Mouse (Mus musculus) lung, postnatal 36 days (tissue): Measurements from ENCODE around the gene Fxr2.
"Not testable (repeated sequence)": the region's sequence is repeated elsewhere in the genome, so short reads cannot be mapped to it uniquely, and the experiment has no call there.

ENCODE experiments used
- DNase-seq: peaks from one replicate; pipeline ENCODE4 v3.0.0; 2022; ENCODE audit warnings: mixed read lengths

Gene Fxr2

DNA sequence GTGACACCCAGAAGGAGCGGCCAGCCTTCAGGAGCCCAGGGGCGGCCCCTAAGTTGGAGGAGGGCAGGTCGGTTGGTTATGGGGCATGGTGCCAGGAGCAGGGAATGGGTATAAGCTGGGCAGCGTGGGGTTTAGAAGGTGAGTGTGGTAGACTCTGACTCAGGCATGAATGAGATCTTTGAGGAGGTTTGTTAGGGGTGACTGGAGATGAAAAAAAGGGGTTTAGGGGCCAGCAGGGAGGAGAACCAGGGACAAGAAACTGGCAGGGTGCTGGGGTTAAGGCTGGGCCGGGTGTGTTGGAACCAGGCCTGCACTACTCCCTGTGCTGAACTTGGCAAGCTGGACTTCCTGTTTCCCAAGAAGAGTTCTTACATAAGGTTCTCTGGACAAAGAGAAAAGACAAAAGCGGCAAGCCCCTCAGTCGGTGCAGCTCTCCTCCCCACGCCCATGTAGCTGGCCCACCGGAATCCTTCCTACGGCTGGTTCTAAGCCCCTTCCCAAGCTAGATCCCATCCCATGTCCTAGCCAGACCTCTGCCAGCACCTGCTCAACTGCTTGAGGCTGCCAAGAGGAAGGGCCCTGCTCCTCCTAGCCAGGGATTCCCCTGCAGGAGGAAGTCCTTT, 52.8 kb downstream of the Fxr2 start, which contains the start of gene Tnfsf13:
TSS of gene Tnfsf13 (minus strand) at position 259 of the 623 bp plus-strand sequence.
- DNase-seq = peak; percentile 94

DNA sequence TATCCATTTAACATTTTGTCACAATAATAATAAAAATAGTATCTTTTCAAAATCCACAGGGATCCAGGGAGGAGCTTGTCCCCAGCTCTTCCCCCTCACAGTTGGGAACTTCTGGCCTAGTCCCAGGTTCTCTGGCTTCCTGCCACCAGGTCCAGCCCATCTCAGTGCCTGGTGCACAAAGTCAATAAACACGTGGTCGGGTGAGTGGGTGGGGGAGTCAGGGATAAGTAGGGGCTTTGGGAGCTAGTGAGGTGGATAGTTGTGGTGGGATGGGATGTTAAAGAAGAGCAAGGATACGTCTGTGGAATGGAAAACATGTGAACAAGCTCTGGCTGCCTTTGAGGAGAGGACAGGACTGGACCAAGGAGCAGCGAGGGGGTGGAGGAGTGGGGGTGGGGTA, 53.6 kb downstream of the Fxr2 start:
- peak; percentile 87 for DNase-seq

DNA sequence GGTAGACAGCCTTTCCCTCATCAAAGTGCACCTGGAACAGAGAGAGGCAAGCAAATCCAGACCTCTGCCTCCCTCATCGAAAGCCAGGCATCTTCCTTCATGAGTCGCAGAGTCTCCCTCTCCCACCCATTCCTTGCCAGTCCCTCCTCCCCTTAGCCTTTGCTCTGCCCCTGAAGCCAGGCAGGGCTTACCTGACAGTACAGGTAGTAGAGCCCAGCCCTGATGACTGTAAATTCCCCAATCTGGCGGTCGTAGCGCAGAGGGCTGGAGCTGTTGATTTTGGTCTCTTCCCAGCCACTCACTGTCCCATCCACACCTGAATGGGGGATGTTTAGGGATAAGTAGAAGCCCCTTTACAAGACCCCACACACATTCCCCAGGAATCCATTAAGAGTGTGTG, 54.3 kb downstream of the Fxr2 start:
- DNase-seq = no peak

DNA sequence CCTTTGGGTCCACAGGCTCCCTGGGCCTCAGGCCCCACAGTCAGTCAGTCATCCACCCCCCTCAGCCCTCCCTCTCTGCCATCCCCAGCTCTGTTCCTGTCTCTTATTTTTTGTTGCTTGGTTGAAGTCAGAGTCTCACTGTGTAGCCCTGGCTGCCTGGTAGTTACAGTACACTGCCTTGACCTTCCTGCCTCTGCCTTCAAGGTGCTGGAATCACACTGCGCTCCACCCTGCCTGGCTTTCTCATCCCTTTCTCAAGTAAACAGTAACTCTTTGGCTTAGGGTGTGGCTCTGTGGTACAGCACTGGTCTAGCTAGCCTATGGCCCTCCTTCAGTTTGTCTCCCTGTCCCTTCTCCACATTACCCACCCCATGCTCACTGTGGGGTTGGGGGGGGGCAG, 57.1 kb downstream of the Fxr2 start:
- DNase-seq = no peak

DNA sequence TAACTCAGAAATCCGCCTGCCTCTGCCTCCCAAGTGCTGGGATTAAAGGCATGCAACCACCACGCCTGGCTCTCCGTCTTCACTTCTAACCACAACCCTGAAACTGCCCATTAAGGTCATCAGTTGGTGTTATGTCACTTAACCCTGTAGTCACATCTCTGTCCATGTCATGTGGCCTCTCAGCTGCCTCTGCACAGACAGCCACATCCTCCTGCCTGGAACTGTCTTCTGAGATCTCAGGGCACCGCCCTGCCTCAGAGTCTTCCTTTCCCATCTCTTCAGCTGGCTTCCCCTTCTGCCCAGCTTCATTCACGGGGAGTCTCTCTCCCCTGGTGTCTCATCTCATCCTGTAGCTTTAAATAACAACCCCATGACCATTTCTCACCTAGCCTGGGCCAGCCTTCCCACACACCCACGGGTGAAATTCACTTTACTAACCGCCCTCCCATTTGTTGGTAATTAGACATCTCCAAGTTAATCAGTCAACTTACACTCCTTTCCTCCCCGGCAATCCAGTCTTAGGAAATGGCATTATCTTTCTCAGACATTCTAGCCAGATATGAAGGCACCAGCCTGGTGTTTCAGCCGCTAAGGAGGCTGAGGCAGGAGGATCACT, 59.5 kb downstream of the Fxr2 start:
- DNase-seq = peak; percentile 62

DNA sequence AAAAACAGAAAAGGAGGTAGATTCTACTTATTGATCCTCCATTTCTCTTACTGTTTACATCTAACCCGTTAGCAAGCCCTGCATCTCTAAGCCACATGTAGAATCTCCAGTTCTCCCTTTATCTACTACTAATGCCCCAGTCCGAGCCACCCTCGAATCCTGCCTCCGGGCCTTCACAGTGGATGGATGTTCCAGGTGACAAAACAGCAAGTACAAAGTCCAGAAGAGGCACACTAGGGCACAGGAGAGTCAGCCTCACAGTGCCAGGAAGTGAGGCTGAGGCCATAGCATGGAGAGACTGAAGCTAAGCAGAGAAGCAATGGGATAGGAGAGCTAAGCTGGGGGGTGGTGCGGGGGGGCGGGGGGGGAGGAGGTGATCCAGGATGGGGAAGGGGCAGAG, 60.1 kb downstream of the Fxr2 start:
- DNase-seq = no peak

DNA sequence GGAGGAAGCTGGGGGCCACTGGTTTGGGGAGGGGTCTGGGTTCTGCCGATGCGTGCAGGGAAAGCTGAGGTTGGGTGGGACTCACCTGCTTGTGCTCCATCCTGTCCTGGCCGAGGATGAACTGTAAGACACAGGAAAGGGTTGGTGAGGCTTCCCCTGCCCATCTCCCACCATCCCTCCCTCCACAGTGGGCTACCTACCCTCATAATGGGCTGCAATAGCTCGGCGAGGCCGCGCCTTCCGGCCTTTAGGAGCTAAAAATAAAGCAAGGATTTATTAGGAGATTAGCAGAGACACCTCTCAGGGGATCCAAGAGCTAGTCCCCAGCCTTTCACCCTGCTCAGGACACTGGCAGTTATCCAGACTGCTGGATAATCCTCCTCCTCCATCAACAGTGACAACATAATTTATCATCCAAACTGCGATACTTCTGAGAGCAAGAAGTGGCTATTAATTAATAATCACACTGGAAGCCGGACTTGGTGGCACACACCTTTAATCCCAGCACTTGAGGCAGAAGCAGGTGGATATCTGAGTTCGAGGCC, 60.7 kb downstream of the Fxr2 start:
- DNase-seq = no peak

DNA sequence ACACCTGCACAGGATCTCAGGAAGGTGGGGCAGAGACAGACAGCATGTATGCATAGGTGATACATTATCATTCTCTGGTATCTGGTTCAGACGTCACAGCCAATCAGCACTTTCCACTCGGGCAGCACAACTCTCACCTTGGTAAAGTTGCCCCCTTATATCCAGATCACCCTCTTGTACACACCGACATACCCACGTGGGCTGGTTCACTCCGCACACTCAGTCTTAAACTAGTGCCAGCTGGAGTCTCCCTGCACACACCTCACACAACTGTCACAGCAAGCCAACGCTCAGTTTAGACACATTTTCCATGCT, 62.2 kb downstream of the Fxr2 start:
- DNase-seq = no peak

DNA sequence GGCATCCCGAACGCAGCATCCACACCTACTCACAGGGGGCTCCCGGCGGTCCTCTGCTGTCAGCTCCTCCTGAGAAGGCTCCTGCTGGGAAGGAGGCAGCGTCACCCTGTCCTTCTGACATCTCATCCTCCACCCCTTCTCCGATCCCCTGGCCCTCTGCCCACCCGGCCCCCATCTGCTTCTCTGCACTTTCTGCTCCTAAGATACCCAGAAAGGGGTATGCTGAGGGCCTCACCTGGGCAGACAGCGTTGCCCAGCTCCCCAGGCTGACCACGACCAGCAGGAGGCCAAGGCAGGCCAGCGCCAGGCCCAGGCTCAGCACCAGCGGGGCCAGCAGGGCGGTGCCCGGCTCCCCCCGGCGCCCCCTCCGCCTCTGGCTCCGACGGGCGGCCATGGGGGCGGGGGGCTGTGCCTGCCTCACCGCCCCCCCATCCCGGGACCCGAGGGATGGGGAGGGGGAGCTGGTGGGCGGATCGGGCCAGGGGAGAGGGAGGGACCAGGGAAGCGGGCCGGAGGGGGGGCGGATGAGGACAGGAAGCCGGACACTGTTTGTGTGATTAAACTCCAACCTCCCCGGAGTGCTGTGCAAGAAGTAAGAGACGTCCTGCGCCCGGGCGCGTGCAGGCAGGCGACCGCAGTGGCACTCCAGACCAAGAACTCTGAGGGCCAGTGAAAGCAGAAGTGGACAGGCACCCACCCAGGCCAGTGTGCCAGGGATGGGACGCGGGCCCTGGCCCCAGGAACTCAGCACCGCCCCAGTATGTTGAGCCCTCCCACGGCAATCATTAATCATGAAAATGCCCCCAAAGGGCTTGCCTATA, 62.8 kb downstream of the Fxr2 start, which contains the start of the genes Tnfsf12 and Tnfsfm13:
TSS of gene Tnfsf12 (minus strand) at position 489 of the 821 bp plus-strand sequence.
TSS of gene Tnfsfm13 (minus strand) at position 738 of the 821 bp plus-strand sequence.
- DNase-seq = peak; percentile 89

DNA sequence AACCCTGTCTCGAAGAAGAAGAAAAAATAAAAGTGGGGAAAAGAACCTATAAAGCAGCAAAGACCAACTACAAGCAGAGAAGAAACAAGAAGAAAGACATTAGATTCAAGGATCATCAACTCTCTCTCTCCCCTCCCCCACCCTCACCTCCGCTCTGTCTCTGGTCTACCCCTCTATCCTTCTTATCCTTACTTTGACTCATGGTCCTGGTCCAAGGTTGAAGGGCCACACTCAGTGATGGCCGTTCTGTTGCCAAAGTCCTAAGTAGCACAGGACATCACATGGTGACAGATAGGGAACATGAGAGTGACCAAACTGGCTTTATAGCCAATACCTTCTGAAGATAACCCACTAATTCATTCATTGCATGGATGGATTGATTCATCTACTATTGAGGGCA, 64.6 kb downstream of the Fxr2 start:
- DNase-seq = no peak

DNA sequence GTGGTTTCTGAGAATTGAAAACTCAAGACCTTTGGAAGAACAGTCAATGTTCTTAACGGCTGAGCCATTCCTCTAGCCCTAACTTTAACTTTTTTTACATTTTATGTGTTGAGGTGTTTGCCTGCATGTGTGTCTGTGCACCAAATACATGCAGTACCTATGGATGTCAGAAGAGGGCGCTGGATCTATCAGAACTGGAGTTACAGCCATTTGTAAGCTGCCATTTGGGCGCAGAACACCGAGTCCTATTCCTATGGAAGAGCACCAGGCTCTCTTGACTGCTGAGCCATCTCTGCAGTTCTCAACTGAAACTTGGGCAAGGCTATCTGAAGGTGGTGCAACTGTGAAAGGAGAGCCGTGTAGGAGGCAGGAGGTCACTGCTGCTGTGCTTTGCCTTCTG, 65.8 kb downstream of the Fxr2 start:
- DNase-seq = no peak

DNA sequence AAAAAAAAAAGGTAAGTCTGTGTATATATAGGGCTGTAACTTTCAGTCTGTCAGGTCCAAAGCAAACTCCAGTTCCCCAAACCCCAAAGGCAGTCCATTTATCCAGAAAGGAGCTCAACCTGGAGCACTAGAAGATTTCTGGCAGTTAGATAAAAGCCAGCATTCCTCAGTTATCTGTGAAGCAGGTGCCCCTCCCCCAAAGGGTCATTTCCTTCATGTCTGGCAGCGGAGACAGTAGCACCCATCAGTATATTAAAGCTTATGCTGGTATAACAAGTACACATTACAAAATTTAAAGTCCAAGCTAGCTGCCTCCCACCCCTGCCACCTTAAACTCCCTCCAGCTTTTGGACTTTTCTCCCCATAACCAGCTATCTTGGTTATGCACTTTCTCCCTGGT, 66.8 kb downstream of the Fxr2 start:
- DNase-seq = no peak

DNA sequence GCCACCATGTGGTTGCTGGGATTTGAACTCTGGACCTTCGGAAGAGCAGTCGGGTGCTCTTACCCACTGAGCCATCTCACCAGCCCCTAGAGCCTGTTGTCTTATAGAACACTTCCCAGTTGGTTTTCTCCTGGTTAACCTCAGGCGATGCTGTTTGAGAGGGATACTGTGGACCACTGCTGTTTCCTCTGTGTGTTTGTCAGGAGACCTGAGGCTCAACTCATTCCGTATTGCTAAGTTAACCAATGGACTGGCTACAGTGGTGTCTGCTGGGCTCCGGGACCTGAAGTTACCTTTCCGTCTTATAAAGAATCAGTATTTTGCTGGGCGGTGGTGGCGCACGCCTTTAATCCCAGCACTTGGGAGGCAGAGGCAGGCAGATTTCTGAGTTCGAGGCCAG, 70.1 kb downstream of the Fxr2 start:
- not testable (repeated sequence) for DNase-seq
